Mouse (Mus musculus): ENCODE measurements around the gene Cap2.
A peak's percentile ranks its signal among the peaks of the same experiment; 100 is the strongest.

Cap2 gene

GRCm38 (mm10) chr13:46571961-46572647, 70.5 kb downstream of the Cap2 start:
- DNase-seq: no peak

GRCm38 (mm10) chr13:46572648-46573163, 71.1 kb downstream of the Cap2 start:
- DNase-seq: no peak

- DNase-seq: no peak
Observed at GRCm38 (mm10) chr13:46574201-46574600, 72.6 kb downstream of the Cap2 start.

GRCm38 (mm10) chr13:46574707-46575106, 73.1 kb downstream of the Cap2 start:
- DNase-seq: no peak

GRCm38 (mm10) chr13:46584860-46585259, 83.2 kb downstream of the Cap2 start:
- DNase-seq: no peak

GRCm38 (mm10) chr13:46587717-46588289, 86.2 kb downstream of the Cap2 start:
- no peak for DNase-seq

GRCm38 (mm10) chr13:46588606-46589005, 87.0 kb downstream of the Cap2 start:
- DNase-seq: no peak

- DNase-seq: no peak
Observed at GRCm38 (mm10) chr13:46590885-46591284, 89.2 kb downstream of the Cap2 start.

GRCm38 (mm10) chr13:46600694-46601093, 99.0 kb downstream of the Cap2 start:
- DNase-seq: no peak

GRCm38 (mm10) chr13:46601386-46601785, 99.7 kb downstream of the Cap2 start:
- no peak for DNase-seq

- no peak for DNase-seq
Observed at GRCm38 (mm10) chr13:46602674-46603073, 101.0 kb downstream of the Cap2 start.

GRCm38 (mm10) chr13:46611033-46611432, 109.4 kb downstream of the Cap2 start:
- DNase-seq: no peak

GRCm38 (mm10) chr13:46613694-46614272, 112.1 kb downstream of the Cap2 start:
- DNase-seq: no peak

GRCm38 (mm10) chr13:46616673-46617362, 115.2 kb downstream of the Cap2 start:
- peak; percentile 91 to 96 for DNase-seq

- DNase-seq: peak; percentile 67 to 81
Observed at GRCm38 (mm10) chr13:46619633-46620032, 118.0 kb downstream of the Cap2 start.

GRCm38 (mm10) chr13:46620964-46621757, 119.5 kb downstream of the Cap2 start:
- no peak for DNase-seq

GRCm38 (mm10) chr13:46626608-46627007, 125.0 kb downstream of the Cap2 start:
- DNase-seq: no peak

GRCm38 (mm10) chr13:46627841-46628240, 126.2 kb downstream of the Cap2 start:
- no peak for DNase-seq

GRCm38 (mm10) chr13:46629391-46629790, 127.7 kb downstream of the Cap2 start:
- DNase-seq: no peak

GRCm38 (mm10) chr13:46632796-46633195, 131.1 kb downstream of the Cap2 start:
- no peak for DNase-seq

GRCm38 (mm10) chr13:46633320-46634132, 131.9 kb downstream of the Cap2 start:
- no peak for DNase-seq

GRCm38 (mm10) chr13:46634133-46634488, 132.5 kb downstream of the Cap2 start:
- no peak for DNase-seq
